Mouse (Mus musculus): Measurements from ENCODE around the gene Nrg4.
"Not testable (repeated sequence)": the region's sequence is repeated elsewhere in the genome, so short reads cannot be mapped to it uniquely, and the experiment has no call there.

The Nrg4 gene

GRCm38 (mm10) chr9:55248465-55248864, 78.2 kb downstream of the Nrg4 start:
- no peak for DNase-seq

- DNase-seq, result no peak
Measured at GRCm38 (mm10) chr9:55246918-55247317, 79.7 kb downstream of the Nrg4 start.

GRCm38 (mm10) chr9:55246440-55246839, 80.2 kb downstream of the Nrg4 start:
- DNase-seq, result no peak

- DNase-seq, result not testable (repeated sequence)
Measured at GRCm38 (mm10) chr9:55245057-55245750, 81.4 kb downstream of the Nrg4 start.

GRCm38 (mm10) chr9:55244079-55244478, 82.6 kb downstream of the Nrg4 start:
- DNase-seq, result no peak

GRCm38 (mm10) chr9:55243280-55243679, 83.4 kb downstream of the Nrg4 start:
- no peak for DNase-seq

GRCm38 (mm10) chr9:55241863-55242685, 84.6 kb downstream of the Nrg4 start:
- no peak for DNase-seq

- no peak for DNase-seq
Measured at GRCm38 (mm10) chr9:55240852-55241251, 85.8 kb downstream of the Nrg4 start.

- DNase-seq, result no peak
Measured at GRCm38 (mm10) chr9:55236235-55237165, 90.1 kb downstream of the Nrg4 start.

GRCm38 (mm10) chr9:55233076-55233475, 93.6 kb downstream of the Nrg4 start:
- DNase-seq, result not testable (repeated sequence)

GRCm38 (mm10) chr9:55232586-55232985, 94.1 kb downstream of the Nrg4 start:
- no peak for DNase-seq

- DNase-seq, result no peak
Measured at GRCm38 (mm10) chr9:55232110-55232509, 94.5 kb downstream of the Nrg4 start.

GRCm38 (mm10) chr9:55231544-55231943, 95.1 kb downstream of the Nrg4 start:
- peak; percentile 84 for DNase-seq

GRCm38 (mm10) chr9:55229010-55229409, 97.6 kb downstream of the Nrg4 start:
- no peak for DNase-seq

- no peak for DNase-seq
Measured at GRCm38 (mm10) chr9:55228149-55228548, 98.5 kb downstream of the Nrg4 start.

- DNase-seq, result no peak
Measured at GRCm38 (mm10) chr9:55226251-55226650, 100.4 kb downstream of the Nrg4 start.

GRCm38 (mm10) chr9:55225165-55225737, 101.4 kb downstream of the Nrg4 start:
- DNase-seq, result no peak

GRCm38 (mm10) chr9:55217381-55217780, 109.3 kb downstream of the Nrg4 start:
- DNase-seq, result no peak

GRCm38 (mm10) chr9:55216078-55216477, 110.6 kb downstream of the Nrg4 start:
- no peak for DNase-seq

GRCm38 (mm10) chr9:55215648-55216047, 111.0 kb downstream of the Nrg4 start:
- DNase-seq, result no peak

- no peak for DNase-seq
Measured at GRCm38 (mm10) chr9:55215056-55215455, 111.6 kb downstream of the Nrg4 start.

GRCm38 (mm10) chr9:55213396-55213795, 113.2 kb downstream of the Nrg4 start:
- no peak for DNase-seq

- DNase-seq, result no peak
Measured at GRCm38 (mm10) chr9:55211611-55212010, 115.0 kb downstream of the Nrg4 start.

All from cerebellum, adult 9-10 months (tissue).